Comparison of ENCODE assay signal across 8 mouse cellular contexts in the genomic region with DNA sequence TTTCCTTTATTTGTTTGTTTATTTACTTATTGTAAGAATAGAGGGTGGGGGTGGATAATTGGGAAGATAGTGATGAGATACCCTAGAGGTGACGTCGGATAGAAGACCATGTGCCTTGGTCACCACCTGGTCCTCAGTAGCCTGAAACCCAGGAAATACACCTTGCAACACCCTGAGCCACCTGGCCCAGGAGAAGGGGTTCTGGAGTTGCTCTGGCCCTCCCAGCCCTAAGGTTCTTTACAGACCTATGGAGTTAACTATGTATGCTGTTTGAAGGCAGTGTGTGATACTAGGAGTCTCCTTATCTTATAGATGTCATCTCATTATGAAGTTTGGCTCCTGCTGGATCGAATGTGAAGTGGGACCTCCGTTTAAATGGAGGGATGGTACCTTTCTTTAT. TPM values are rescaled to one million over a fixed set of nuclear protein-coding genes. Genes with fewer than 3 reads are reported as not detected.
DNase-seq lines count a peak whose midpoint lies in the region; ATAC-seq and TF ChIP-seq lines count a peak whose summit lies in the region.

No protein-coding gene starts in this region.

- in situ Hi-C loops in ES-E14 (cut with MboI; ENCODE audit: low sequenced_read_pairs in 2 of 2, unreplicated experiment in 2 of 2), result no loop called here

- WGBS in heart, embryonic 11.5 days (ENCODE audit: insufficient replicate concordance), result 26% methylated on average over 4 of the region's 4 CpGs
- 36% methylated on average over 4 of the region's 4 CpGs for WGBS in hindbrain, embryonic 10.5 days
- WGBS in macrophage (ENCODE audit: missing documents), result 75% methylated on average over 4 of the region's 4 CpGs

- H3K4me2 ChIP-seq in heart, embryonic 11.5 days, result peak overlapping the region; percentile 90

- no peak overlapping the region for H3K9ac ChIP-seq in heart, embryonic 11.5 days (ENCODE audit: low read depth, low read length)
- no peak overlapping the region for H3K9ac ChIP-seq in ES-E14 (ENCODE audit: insufficient read depth, low read depth, low read length, poor library complexity, severe bottlenecking)

- no peaks in the 10 kb centered on the region; the same call in 1 of the 2 replicates for H3K27me3 ChIP-seq in heart, embryonic 11.5 days (ENCODE audit: control insufficient read depth, insufficient read depth, low read length)
- peaks cover 13% of the 10 kb centered on the region for H3K27me3 ChIP-seq in hindbrain, embryonic 10.5 days (ENCODE audit: insufficient read depth, poor library complexity, severe bottlenecking)

- H3K4me3 ChIP-seq in heart, embryonic 11.5 days (ENCODE audit: low read depth, low read length), result peak overlapping the region; percentile 74
- H3K4me3 ChIP-seq in ES-E14 (ENCODE audit: insufficient read depth in 1 of 2, low read depth in 1 of 2, low read length in 2 of 2, poor library complexity in 1 of 2, severe bottlenecking in 1 of 2), result peak overlapping the region; percentile 5 to 76; a peak in 2 of 4 replicates
- peak overlapping the region; percentile 97 for H3K4me3 ChIP-seq in hindbrain, embryonic 10.5 days
- H3K4me3 ChIP-seq in macrophage (ENCODE audit: inconsistent target), result peak overlapping the region; percentile 15; the same call in 1 of the 2 replicates

- H3K36me3 ChIP-seq in heart, embryonic 11.5 days (ENCODE audit: control insufficient read depth, insufficient read depth, low read length), result no peaks in the 10 kb centered on the region
- H3K36me3 ChIP-seq in ES-E14 (ENCODE audit: control insufficient read depth, insufficient read depth, low read length, poor library complexity, severe bottlenecking) (no peaks in the 10 kb centered on the region), macrophage (ENCODE audit: inconsistent target) (no peaks in the 10 kb centered on the region)
- peaks cover 27% of the 10 kb centered on the region for H3K36me3 ChIP-seq in hindbrain, embryonic 10.5 days

- H3K27ac ChIP-seq in heart, embryonic 11.5 days (ENCODE audit: low read depth, low read length), result no peak overlapping the region
- H3K27ac ChIP-seq in ES-E14 (ENCODE audit: insufficient read depth, low read depth, low read length, poor library complexity, severe bottlenecking) (no peak overlapping the region; the same call in 1 of the 2 replicates), macrophage (no peak overlapping the region)
- peak overlapping the region; percentile 100 for H3K27ac ChIP-seq in hindbrain, embryonic 10.5 days

- DNase-seq in heart, postnatal 4 days, result no peak
- no peak for DNase-seq in ES-E14 (ENCODE audit: low read depth, low spot score)
- DNase-seq in hindbrain, embryonic 10.5 days (ENCODE audit: low spot score), result no peak
- DNase-seq in spleen, postnatal 10 days (ENCODE audit: low spot score in 2 of 2), result no peak
- no peak for DNase-seq in embryo, embryonic 10.5 days (ENCODE audit: low spot score)

- no peaks in the 10 kb centered on the region for H3K9me3 ChIP-seq in heart, embryonic 11.5 days (replicated peaks; ENCODE audit: control insufficient read depth, low read length)
- H3K9me3 ChIP-seq in ES-E14 (ENCODE audit: control insufficient read depth, insufficient read depth, low read depth, low read length), result no peaks in the 10 kb centered on the region
- no peaks in the 10 kb centered on the region for H3K9me3 ChIP-seq in hindbrain, embryonic 10.5 days

- H3K79me2 ChIP-seq in macrophage (ENCODE audit: inconsistent target), result no peaks in the 10 kb centered on the region

- peaks cover 31% of the 10 kb centered on the region for H3K4me1 ChIP-seq in heart, embryonic 11.5 days (ENCODE audit: control insufficient read depth, insufficient read depth, low read length)
- peaks cover 2 to 8% of the 10 kb centered on the region in 2 experiments; a peak in 3 of 4 replicates for H3K4me1 ChIP-seq in ES-E14 (ENCODE audit: control insufficient read depth in 2 of 2, insufficient read depth in 2 of 2, low read length in 2 of 2, poor library complexity in 1 of 2)
- peaks cover 74% of the 10 kb centered on the region for H3K4me1 ChIP-seq in hindbrain, embryonic 10.5 days (replicated peaks)

- ATAC-seq in heart, embryonic 11.5 days (replicated peaks; ENCODE audit: insufficient number of reproducible peaks, low FRiP score, low TSS enrichment), result no peak
- no peak for ATAC-seq in cerebellum, adult (ENCODE audit: insufficient number of reproducible peaks, low FRiP score, low TSS enrichment)

TF ChIP-seq in ES-E14, 5 proteins besides CTCF, POLR2A, EP300 and RAD21:
- TF ChIP-seq ZNF384 (IDR thresholded peaks at IDR 0.05; ENCODE audit: low read depth, low read length) (no peak), ZC3H11A (IDR thresholded peaks at IDR 0.05; ENCODE audit: borderline replicate concordance, low read depth, low read length) (no peak), MAFK (IDR thresholded peaks at IDR 0.05; ENCODE audit: insufficient read depth, low read depth, low read length) (no peak), CHD2 (IDR thresholded peaks at IDR 0.05; ENCODE audit: low read depth, low read length) (no peak), HCFC1 (IDR thresholded peaks at IDR 0.05; ENCODE audit: borderline replicate concordance, insufficient read depth, low read length) (no peak)

RNA-seq across cellular contexts. Expression of gene Cuedc1, which starts 2.3 kb away (rescaled TPM):
- 11.6 and 11.7 TPM in 2 replicates for polyA plus RNA-seq in heart, embryonic 11.5 days (2014; fragmentation: Nextera tagmentation; extraction: Ambion mirVana)
- total RNA-seq in heart, postnatal 4 days (2021), result 10 to 100 TPM; 39.5 to 40.0 TPM
- total RNA-seq in ES-E14 (2012; rRNA removed), result 8.0 and 8.7 TPM in 2 replicates
- 20.5 and 27.1 TPM in 2 replicates for polyA plus RNA-seq in hindbrain, embryonic 10.5 days (2016; fragmentation: Nextera tagmentation; extraction: Ambion mirVana)
- 10 to 100 TPM in 17 of 26 experiments, 1 to 10 TPM in 9; 3.5 to 73.4 (median 15.4) TPM for total RNA-seq in macrophage (2018; cell fraction: chromatin; rRNA removed)
- total RNA-seq in macrophage (2018; cell fraction: cytosol; rRNA removed), result 1 to 10 TPM in 22 of 26 experiments, under 1 TPM in 4; 0.48 to 4.6 (median 1.9) TPM
- total RNA-seq in macrophage (2018; cell fraction: nucleus; rRNA removed), result 10 to 100 TPM in 6 of 26 experiments, 1 to 10 TPM in 20; 1.5 to 26.6 (median 5.2) TPM
- polyA plus RNA-seq in macrophage (2018), result 0.95 to 2.5 TPM (median 2.2 TPM) in 3 replicates

RNA-seq across cellular contexts. Expression of gene Vezf1, which starts 32.1 kb away (rescaled TPM):
- 24.8 and 26.4 TPM in 2 replicates for polyA plus RNA-seq in heart, embryonic 11.5 days (2014; fragmentation: Nextera tagmentation; extraction: Ambion mirVana)
- 10 to 100 TPM; 36.7 to 41.3 TPM for total RNA-seq in heart, postnatal 4 days (2021)
- 12.6 and 13.2 TPM in 2 replicates for total RNA-seq in ES-E14 (2012; rRNA removed)
- 64.7 and 64.8 TPM in 2 replicates for polyA plus RNA-seq in hindbrain, embryonic 10.5 days (2016; fragmentation: Nextera tagmentation; extraction: Ambion mirVana)
- 100 to 1,000 TPM in 2 of 26 experiments, 10 to 100 TPM in 23, 1 to 10 TPM in 1; 9.5 to 112 (median 16.5) TPM for total RNA-seq in macrophage (2018; cell fraction: chromatin; rRNA removed)
- total RNA-seq in macrophage (2018; cell fraction: cytosol; rRNA removed), result 10 to 100 TPM; 11.5 to 42.6 (median 17.7) TPM
- total RNA-seq in macrophage (2018; cell fraction: nucleus; rRNA removed), result 100 to 1,000 TPM in 2 of 26 experiments, 10 to 100 TPM in 24; 14.5 to 149 (median 23.2) TPM
- polyA plus RNA-seq in macrophage (2018), result 12.2 to 18.4 TPM (median 14.4 TPM) in 3 replicates

RNA-seq across cellular contexts. Expression of gene Srsf1, which starts 53.0 kb away (rescaled TPM):
- polyA plus RNA-seq in heart, embryonic 11.5 days (2014; fragmentation: Nextera tagmentation; extraction: Ambion mirVana), result 205 and 242 TPM in 2 replicates
- 100 to 1,000 TPM; 207 to 224 TPM for total RNA-seq in heart, postnatal 4 days (2021)
- total RNA-seq in ES-E14 (2012; rRNA removed), result 369 and 432 TPM in 2 replicates
- polyA plus RNA-seq in hindbrain, embryonic 10.5 days (2016; fragmentation: Nextera tagmentation; extraction: Ambion mirVana), result 337 and 377 TPM in 2 replicates
- 100 to 1,000 TPM in 15 of 26 experiments, 10 to 100 TPM in 11; 52.3 to 254 (median 106) TPM for total RNA-seq in macrophage (2018; cell fraction: chromatin; rRNA removed)
- total RNA-seq in macrophage (2018; cell fraction: cytosol; rRNA removed), result 100 to 1,000 TPM in 4 of 26 experiments, 10 to 100 TPM in 22; 73.1 to 109 (median 89.7) TPM
- 100 to 1,000 TPM in 17 of 26 experiments, 10 to 100 TPM in 9; 70.6 to 242 (median 110) TPM for total RNA-seq in macrophage (2018; cell fraction: nucleus; rRNA removed)
- 77.7 to 105 TPM (median 79.2 TPM) in 3 replicates for polyA plus RNA-seq in macrophage (2018)

Comparison
In these comparisons a context has a peak if more than half of its experiments do, and no peak if none do; other contexts are left out.
1. H3K4me3 ChIP-seq: peak in every context shown above with its lines; median percentile 97 in hindbrain, embryonic 10.5 days; 74 in heart, embryonic 11.5 days; 40 in ES-E14; 15 in macrophage.